Mouse (Mus musculus): ENCODE measurements around the gene Olfr1164.

Gene Olfr1164

DNA sequence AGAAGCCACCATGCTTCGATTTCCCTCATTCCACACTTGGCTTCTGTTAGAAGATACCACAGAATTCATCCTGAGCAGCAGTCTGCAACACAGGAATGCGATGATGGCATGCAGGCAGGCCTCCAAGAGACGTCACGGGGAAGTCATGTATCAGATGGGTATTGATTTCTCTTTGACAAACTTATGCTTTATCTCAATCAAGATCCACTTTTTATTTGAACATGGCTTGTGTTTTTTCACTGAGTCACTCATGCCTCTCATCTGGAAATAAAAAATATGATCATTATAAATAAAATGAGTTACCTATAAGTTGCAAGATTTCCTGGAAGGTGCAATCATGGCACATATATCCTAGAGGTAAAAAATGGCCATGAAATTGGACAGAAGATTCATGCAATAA lies at the start of gene Olfr1164:
Gene Olfr1164 (minus strand): TSS at position 101 of the 400 bp plus-strand sequence.
- no peak for DNase-seq (ENCODE audit: low spot score)

- DNase-seq (ENCODE audit: low spot score) = no peak
Observed at GRCm38 (mm10) chr2:88128172-88128571, 34.4 kb upstream of the Olfr1164 start, which contains the start of gene Olfr1166. Olfr1166 (minus strand) TSS chr2:88128272.

DNA sequence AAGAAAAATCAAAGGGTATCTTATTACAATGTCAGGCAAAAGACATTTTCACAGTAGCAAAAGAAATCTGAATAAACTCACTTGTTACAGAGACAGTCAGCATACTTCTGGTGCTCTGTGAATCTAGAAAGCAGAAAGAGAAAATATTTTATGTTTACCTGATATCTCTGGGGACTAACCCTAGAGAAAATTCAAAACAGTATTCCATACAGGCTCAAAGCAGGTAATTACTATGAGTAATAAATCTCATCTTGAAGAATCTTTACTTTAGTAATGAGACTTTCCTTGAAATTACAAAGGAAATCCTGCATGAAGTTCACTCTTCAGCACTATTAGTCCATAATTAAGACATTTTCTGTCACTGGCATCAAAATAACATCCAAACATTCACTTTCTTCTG lies 22.0 kb downstream of the Olfr1164 start, which contains the start of gene Olfr1163:
Gene Olfr1163 (minus strand): TSS at position 101 of the 400 bp plus-strand sequence.
- DNase-seq (ENCODE audit: low spot score) = no peak

GRCm38 (mm10) chr2:88063587-88063986 lies 30.2 kb downstream of the Olfr1164 start:
- DNase-seq (ENCODE audit: low spot score) = no peak

DNA sequence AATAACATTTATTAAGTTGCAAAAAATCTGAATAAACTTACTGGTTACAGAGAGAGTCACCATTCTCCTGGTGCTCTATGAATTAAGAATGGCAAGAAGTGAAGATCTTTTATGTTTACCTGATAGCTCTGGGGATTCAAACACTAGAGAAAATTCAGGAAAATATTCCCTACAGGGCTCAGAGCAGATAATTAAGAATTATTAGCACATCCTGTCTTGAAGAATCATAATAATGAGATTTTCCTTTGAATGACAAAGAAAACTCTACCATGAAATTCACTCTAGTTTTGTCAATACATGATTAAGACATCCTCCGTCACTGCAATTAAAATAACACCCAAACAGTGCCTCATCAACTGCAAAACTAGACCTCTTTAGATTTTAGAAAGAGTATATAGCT lies 42.7 kb downstream of the Olfr1164 start, which contains the start of gene Olfr1162:
Gene Olfr1162 (minus strand): TSS at position 101 of the 400 bp plus-strand sequence.
- DNase-seq (ENCODE audit: low spot score) = no peak
